Mouse (Mus musculus): Measurements from ENCODE around the gene Ppp1r14b. TPM values are rescaled to one million over a fixed set of nuclear protein-coding genes. Genes with fewer than 3 reads are reported as not detected.
"Not testable (repeated sequence)": the region's sequence is repeated elsewhere in the genome, so short reads cannot be mapped to it uniquely, and the experiment has no call there.

The Ppp1r14b gene
- total RNA-seq, 1 experiment from 2014 or later, result 20.1 TPM

GRCm38 (mm10) chr19:6987904-6988285 lies 13.1 kb downstream of the Ppp1r14b start:
- no peak for ATAC-seq (ENCODE audit: extremely low read depth, insufficient number of reproducible peaks, low FRiP score, poor library complexity, severe bottlenecking)

GRCm38 (mm10) chr19:6989251-6989650 lies 14.5 kb downstream of the Ppp1r14b start:
- no peak for ATAC-seq (ENCODE audit: extremely low read depth, insufficient number of reproducible peaks, low FRiP score, poor library complexity, severe bottlenecking)

- no peak for ATAC-seq (ENCODE audit: extremely low read depth, insufficient number of reproducible peaks, low FRiP score, poor library complexity, severe bottlenecking)
Measured at GRCm38 (mm10) chr19:6990712-6991111, 15.9 kb downstream of the Ppp1r14b start.

- ATAC-seq (ENCODE audit: extremely low read depth, insufficient number of reproducible peaks, low FRiP score, poor library complexity, severe bottlenecking), result not testable (repeated sequence)
Measured at GRCm38 (mm10) chr19:6991166-6991565, 16.4 kb downstream of the Ppp1r14b start.

GRCm38 (mm10) chr19:6992011-6992858 lies 17.5 kb downstream of the Ppp1r14b start, which contains the start of gene Dnajc4:
Gene Dnajc4, minus strand, starts transcription at chr19:6992572.
- peak; percentile 94 for ATAC-seq (ENCODE audit: extremely low read depth, insufficient number of reproducible peaks, low FRiP score, poor library complexity, severe bottlenecking)

GRCm38 (mm10) chr19:6993011-6993770 lies 18.4 kb downstream of the Ppp1r14b start:
- ATAC-seq (ENCODE audit: extremely low read depth, insufficient number of reproducible peaks, low FRiP score, poor library complexity, severe bottlenecking), result no peak

GRCm38 (mm10) chr19:6994002-6994401 lies 19.2 kb downstream of the Ppp1r14b start:
- ATAC-seq (ENCODE audit: extremely low read depth, insufficient number of reproducible peaks, low FRiP score, poor library complexity, severe bottlenecking), result no peak

GRCm38 (mm10) chr19:6994489-6994888 lies 19.7 kb downstream of the Ppp1r14b start:
- ATAC-seq (ENCODE audit: extremely low read depth, insufficient number of reproducible peaks, low FRiP score, poor library complexity, severe bottlenecking), result no peak

- ATAC-seq (ENCODE audit: extremely low read depth, insufficient number of reproducible peaks, low FRiP score, poor library complexity, severe bottlenecking), result no peak
Measured at GRCm38 (mm10) chr19:6995255-6995991, 20.7 kb downstream of the Ppp1r14b start.

- ATAC-seq (ENCODE audit: extremely low read depth, insufficient number of reproducible peaks, low FRiP score, poor library complexity, severe bottlenecking), result peak; percentile 31; the same call in 1 of the 2 replicates
Measured at GRCm38 (mm10) chr19:6996006-6996405, 21.2 kb downstream of the Ppp1r14b start, which contains the start of the genes Nudt22 and Trpt1. Gene Nudt22, minus strand, starts transcription at chr19:6996117. Gene Trpt1, plus strand, starts transcription at chr19:6996131.

- ATAC-seq (ENCODE audit: extremely low read depth, insufficient number of reproducible peaks, low FRiP score, poor library complexity, severe bottlenecking), result no peak
Measured at GRCm38 (mm10) chr19:6997721-6998290, 23.0 kb downstream of the Ppp1r14b start.

GRCm38 (mm10) chr19:6999360-7000063 lies 24.7 kb downstream of the Ppp1r14b start:
- ATAC-seq (ENCODE audit: extremely low read depth, insufficient number of reproducible peaks, low FRiP score, poor library complexity, severe bottlenecking), result no peak

GRCm38 (mm10) chr19:7006892-7007593 lies 32.3 kb downstream of the Ppp1r14b start:
- no peak for ATAC-seq (ENCODE audit: extremely low read depth, insufficient number of reproducible peaks, low FRiP score, poor library complexity, severe bottlenecking)

- no peak for ATAC-seq (ENCODE audit: extremely low read depth, insufficient number of reproducible peaks, low FRiP score, poor library complexity, severe bottlenecking)
Measured at GRCm38 (mm10) chr19:7012426-7012825, 37.7 kb downstream of the Ppp1r14b start.

GRCm38 (mm10) chr19:7013984-7014383 lies 39.2 kb downstream of the Ppp1r14b start:
- no peak for ATAC-seq (ENCODE audit: extremely low read depth, insufficient number of reproducible peaks, low FRiP score, poor library complexity, severe bottlenecking)

- no peak for ATAC-seq (ENCODE audit: extremely low read depth, insufficient number of reproducible peaks, low FRiP score, poor library complexity, severe bottlenecking)
Measured at GRCm38 (mm10) chr19:7014481-7015135, 39.8 kb downstream of the Ppp1r14b start.

Data from neutrophil, adult 5-6 weeks (primary cell).